Mouse (Mus musculus): ENCODE results near the gene Snn.

GRCm38 (mm10) chr16:11012571-11013463, 47.9 kb upstream of the Snn start:
- TF ChIP-seq MAX (IDR thresholded peaks at IDR 0.05; ENCODE audit: low read depth) (no peak), POLR2A (IDR thresholded peaks at IDR 0.05; ENCODE audit: insufficient read length, low read depth) (no peak), TCF12 (IDR thresholded peaks at IDR 0.05; ENCODE audit: insufficient read depth, poor library complexity, severe bottlenecking) (no peak), MYOD1 (IDR thresholded peaks at IDR 0.05; ENCODE audit: control insufficient read depth in 1 of 3, insufficient read length in 2 of 3, low read depth in 2 of 3) (no peak), E2F4 (IDR thresholded peaks at IDR 0.05; ENCODE audit: insufficient read depth) (no peak), USF1 (IDR thresholded peaks at IDR 0.05; ENCODE audit: low read depth) (no peak)
